Mouse (Mus musculus): ENCODE measurements around the gene Abcc5. TPM values are rescaled to one million over a fixed set of nuclear protein-coding genes. Genes with fewer than 3 reads are reported as not detected.

Gene Abcc5
- polyA plus RNA-seq, 1 experiment, result 89.5 TPM

- no peaks in the 10 kb centered on the region for H3K4me1 ChIP-seq (ENCODE audit: control insufficient read depth, insufficient read depth, low read length)
- no peak overlapping the region for H3K4me3 ChIP-seq (ENCODE audit: low read depth, low read length)
- H3K9ac ChIP-seq (ENCODE audit: low read depth, poor library complexity, severe bottlenecking), result no peak overlapping the region
- TF ChIP-seq EP300 (IDR thresholded peaks at IDR 0.05; ENCODE audit: insufficient read depth, low read depth, low read length) (no peak), CTCF (IDR thresholded peaks at IDR 0.05; ENCODE audit: low read depth, low read length) (no peak), POLR2A (IDR thresholded peaks at IDR 0.05; ENCODE audit: insufficient read depth, low read length) (no peak)
- H3K27me3 ChIP-seq (ENCODE audit: control insufficient read depth, insufficient read depth, low read length, poor library complexity, severe bottlenecking), result no peaks in the 10 kb centered on the region
- H3K27ac ChIP-seq (ENCODE audit: insufficient read depth, low read length), result no peak overlapping the region
- H3K36me3 ChIP-seq (ENCODE audit: control insufficient read depth, insufficient read depth, low read length, poor library complexity, severe bottlenecking), result peaks cover 24% of the 10 kb centered on the region
- no peaks in the 10 kb centered on the region for H3K9me3 ChIP-seq (replicated peaks; ENCODE audit: control insufficient read depth, insufficient read depth, low read length, poor library complexity, severe bottlenecking)
Measured at GRCm38 (mm10) chr16:20345464-20345863, 80.7 kb downstream of the Abcc5 start.

GRCm38 (mm10) chr16:20338616-20339015, 87.6 kb downstream of the Abcc5 start:
- no peak overlapping the region for H3K9ac ChIP-seq (ENCODE audit: low read depth, poor library complexity, severe bottlenecking)
- H3K4me3 ChIP-seq (ENCODE audit: low read depth, low read length), result no peak overlapping the region
- peaks cover 20% of the 10 kb centered on the region for H3K36me3 ChIP-seq (ENCODE audit: control insufficient read depth, insufficient read depth, low read length, poor library complexity, severe bottlenecking)
- no peaks in the 10 kb centered on the region for H3K4me1 ChIP-seq (ENCODE audit: control insufficient read depth, insufficient read depth, low read length)
- TF ChIP-seq EP300 (IDR thresholded peaks at IDR 0.05; ENCODE audit: insufficient read depth, low read depth, low read length), result no peak
- TF ChIP-seq POLR2A (IDR thresholded peaks at IDR 0.05; ENCODE audit: insufficient read depth, low read length), result no peak
- no peak for TF ChIP-seq CTCF (IDR thresholded peaks at IDR 0.05; ENCODE audit: low read depth, low read length)
- no peaks in the 10 kb centered on the region for H3K27me3 ChIP-seq (ENCODE audit: control insufficient read depth, insufficient read depth, low read length, poor library complexity, severe bottlenecking)
- H3K27ac ChIP-seq (ENCODE audit: insufficient read depth, low read length), result no peak overlapping the region
- no peaks in the 10 kb centered on the region for H3K9me3 ChIP-seq (replicated peaks; ENCODE audit: control insufficient read depth, insufficient read depth, low read length, poor library complexity, severe bottlenecking)

- Histone ChIP-seq H3K4me3 (ENCODE audit: low read depth, low read length) (no peak overlapping the region), H3K9ac (ENCODE audit: low read depth, poor library complexity, severe bottlenecking) (no peak overlapping the region), H3K9me3 (replicated peaks; ENCODE audit: control insufficient read depth, insufficient read depth, low read length, poor library complexity, severe bottlenecking) (no peaks in the 10 kb centered on the region), H3K27ac (ENCODE audit: insufficient read depth, low read length) (no peak overlapping the region), H3K36me3 (ENCODE audit: control insufficient read depth, insufficient read depth, low read length, poor library complexity, severe bottlenecking) (peaks cover 20% of the 10 kb centered on the region), H3K27me3 (ENCODE audit: control insufficient read depth, insufficient read depth, low read length, poor library complexity, severe bottlenecking) (no peaks in the 10 kb centered on the region), H3K4me1 (ENCODE audit: control insufficient read depth, insufficient read depth, low read length) (no peaks in the 10 kb centered on the region)
- TF ChIP-seq EP300 (IDR thresholded peaks at IDR 0.05; ENCODE audit: insufficient read depth, low read depth, low read length), result no peak
- no peak for TF ChIP-seq POLR2A (IDR thresholded peaks at IDR 0.05; ENCODE audit: insufficient read depth, low read length)
- TF ChIP-seq CTCF (IDR thresholded peaks at IDR 0.05; ENCODE audit: low read depth, low read length), result no peak
Measured at GRCm38 (mm10) chr16:20334918-20335317, 91.3 kb downstream of the Abcc5 start.

GRCm38 (mm10) chr16:20328306-20328705, 97.9 kb downstream of the Abcc5 start:
- Histone ChIP-seq H3K27ac (ENCODE audit: insufficient read depth, low read length) (no peak overlapping the region), H3K27me3 (ENCODE audit: control insufficient read depth, insufficient read depth, low read length, poor library complexity, severe bottlenecking) (no peaks in the 10 kb centered on the region), H3K4me3 (ENCODE audit: low read depth, low read length) (no peak overlapping the region), H3K9ac (ENCODE audit: low read depth, poor library complexity, severe bottlenecking) (no peak overlapping the region), H3K36me3 (ENCODE audit: control insufficient read depth, insufficient read depth, low read length, poor library complexity, severe bottlenecking) (peaks cover 6% of the 10 kb centered on the region; the same call in 1 of the 2 replicates), H3K9me3 (replicated peaks; ENCODE audit: control insufficient read depth, insufficient read depth, low read length, poor library complexity, severe bottlenecking) (no peaks in the 10 kb centered on the region), H3K4me1 (ENCODE audit: control insufficient read depth, insufficient read depth, low read length) (no peaks in the 10 kb centered on the region)
- TF ChIP-seq CTCF (IDR thresholded peaks at IDR 0.05; ENCODE audit: low read depth, low read length), result no peak
- TF ChIP-seq POLR2A (IDR thresholded peaks at IDR 0.05; ENCODE audit: insufficient read depth, low read length), result no peak
- no peak for TF ChIP-seq EP300 (IDR thresholded peaks at IDR 0.05; ENCODE audit: insufficient read depth, low read depth, low read length)

- no peaks in the 10 kb centered on the region for H3K36me3 ChIP-seq (ENCODE audit: control insufficient read depth, insufficient read depth, low read length, poor library complexity, severe bottlenecking)
- no peaks in the 10 kb centered on the region for H3K9me3 ChIP-seq (replicated peaks; ENCODE audit: control insufficient read depth, insufficient read depth, low read length, poor library complexity, severe bottlenecking)
- TF ChIP-seq EP300 (IDR thresholded peaks at IDR 0.05; ENCODE audit: insufficient read depth, low read depth, low read length), result no peak
- TF ChIP-seq CTCF (IDR thresholded peaks at IDR 0.05; ENCODE audit: low read depth, low read length), result no peak
- TF ChIP-seq POLR2A (IDR thresholded peaks at IDR 0.05; ENCODE audit: insufficient read depth, low read length), result no peak
- H3K4me3 ChIP-seq (ENCODE audit: low read depth, low read length), result no peak within 1 kb of the TSS
- no peaks in the 10 kb centered on the region for H3K4me1 ChIP-seq (ENCODE audit: control insufficient read depth, insufficient read depth, low read length)
- no peaks in the 10 kb centered on the region for H3K27me3 ChIP-seq (ENCODE audit: control insufficient read depth, insufficient read depth, low read length, poor library complexity, severe bottlenecking)
- H3K27ac ChIP-seq (ENCODE audit: insufficient read depth, low read length), result no peak within 1 kb of the TSS
- no peak within 1 kb of the TSS for H3K9ac ChIP-seq (ENCODE audit: low read depth, poor library complexity, severe bottlenecking)
Measured at GRCm38 (mm10) chr16:20325286-20325685, 100.9 kb downstream of the Abcc5 start, which contains the start of gene Cyp2ab1. Cyp2ab1 (minus strand) TSS chr16:20325404.

- Histone ChIP-seq H3K36me3 (ENCODE audit: control insufficient read depth, insufficient read depth, low read length, poor library complexity, severe bottlenecking) (no peaks in the 10 kb centered on the region), H3K27ac (ENCODE audit: insufficient read depth, low read length) (no peak overlapping the region), H3K4me3 (ENCODE audit: low read depth, low read length) (no peak overlapping the region), H3K27me3 (ENCODE audit: control insufficient read depth, insufficient read depth, low read length, poor library complexity, severe bottlenecking) (no peaks in the 10 kb centered on the region), H3K4me1 (ENCODE audit: control insufficient read depth, insufficient read depth, low read length) (no peaks in the 10 kb centered on the region), H3K9ac (ENCODE audit: low read depth, poor library complexity, severe bottlenecking) (no peak overlapping the region), H3K9me3 (replicated peaks; ENCODE audit: control insufficient read depth, insufficient read depth, low read length, poor library complexity, severe bottlenecking) (no peaks in the 10 kb centered on the region)
- TF ChIP-seq CTCF (IDR thresholded peaks at IDR 0.05; ENCODE audit: low read depth, low read length) (no peak), POLR2A (IDR thresholded peaks at IDR 0.05; ENCODE audit: insufficient read depth, low read length) (no peak), EP300 (IDR thresholded peaks at IDR 0.05; ENCODE audit: insufficient read depth, low read depth, low read length) (no peak)
Measured at GRCm38 (mm10) chr16:20323907-20324306, 102.3 kb downstream of the Abcc5 start.
